26 mouse cellular contexts compared by ENCODE assay signal in genomic region chr15:25957651-25958050, GRCm38 (mm10). TPM values are rescaled to one million over a fixed set of nuclear protein-coding genes. Genes with fewer than 3 reads are reported as not detected.
DNase-seq lines count a peak whose midpoint lies in the region; ATAC-seq and TF ChIP-seq lines count a peak whose summit lies in the region.
"Had no signal": no experiment of that assay in that cellular context is flagged by ENCODE, and none has a peak within 500 bp of the region (broad histone marks: within the 10 kb centered on the region; RNA-seq: fewer than 3 reads in every experiment).

No protein-coding gene starts in this region.

- H3K9ac ChIP-seq in heart, embryonic 11.5 days (ENCODE audit: low read depth, low read length): peak overlapping the region; percentile 28; the same call in 1 of the 2 replicates
- H3K9ac ChIP-seq: liver, embryonic 12.5 days; stomach, embryonic 15.5 days had no signal

- H3K27ac ChIP-seq in heart, embryonic 11.5 days (ENCODE audit: low read depth, low read length): no peak overlapping the region
- peak overlapping the region; percentile 51 for H3K27ac ChIP-seq in kidney, adult 2 months (ENCODE audit: insufficient read depth, low read depth, low read length)
- 0 out of 2 replicates have a peak overlapping the region, but pooled peaks have one; percentile 36 for H3K27ac ChIP-seq in embryonic fibroblast, embryonic 13.5 days (ENCODE audit: insufficient read depth, low read length)
- H3K27ac ChIP-seq: hindbrain, postnatal 0 days; left cerebral cortex, adult 2 months; liver, embryonic 12.5 days; stomach, embryonic 15.5 days had no signal

- no peak overlapping the region for H3K4me3 ChIP-seq in heart, embryonic 11.5 days (ENCODE audit: low read depth, low read length)
- no peak overlapping the region for H3K4me3 ChIP-seq in kidney, adult 2 months (ENCODE audit: insufficient read depth, low read depth, low read length)
- H3K4me3 ChIP-seq in embryonic fibroblast, embryonic 13.5 days (ENCODE audit: insufficient read depth, low read length): no peak overlapping the region
- H3K4me3 ChIP-seq: left cerebral cortex, adult 2 months; liver, embryonic 12.5 days; megakaryocyte, embryonic 14.5 days; stomach, embryonic 15.5 days had no signal

- no peaks in the 10 kb centered on the region for H3K9me3 ChIP-seq in heart, embryonic 11.5 days (replicated peaks; ENCODE audit: control insufficient read depth, low read length)
- H3K9me3 ChIP-seq: liver, embryonic 12.5 days; megakaryocyte, embryonic 14.5 days; stomach, embryonic 15.5 days had no signal

- WGBS in heart, embryonic 11.5 days (ENCODE audit: insufficient replicate concordance): 72% methylated on average over 10 of the region's 10 CpGs
- 38% methylated on average over 10 of the region's 10 CpGs for WGBS in kidney, adult 2 months

- no peak for TF ChIP-seq POLR2A in kidney, adult 2 months (IDR thresholded peaks at IDR 0.05; ENCODE audit: low read depth, low read length)
- no peak for TF ChIP-seq POLR2A in embryonic fibroblast, embryonic 13.5 days (IDR thresholded peaks at IDR 0.05; ENCODE audit: low read depth, low read length)

- no peak overlapping the region for H3K4me2 ChIP-seq in heart, embryonic 11.5 days
- H3K4me2 ChIP-seq: liver, embryonic 12.5 days; stomach, embryonic 15.5 days had no signal

- no peak for TF ChIP-seq CTCF in kidney, adult 2 months (conservative IDR thresholded peaks at IDR 0.05; ENCODE audit: insufficient read depth, insufficient read length, low read depth, low read length)
- no peak for TF ChIP-seq CTCF in embryonic fibroblast, embryonic 13.5 days (IDR thresholded peaks at IDR 0.05; ENCODE audit: borderline replicate concordance, insufficient read depth, low read length)

- intact Hi-C loops in heart, postnatal 25 days (cut with DNase I): loop anchor here (1.0 to 2.0 kb wide), 2 partner anchors 57 to 153 kb away; no protein-coding TSS in a partner anchor

- no peaks in the 10 kb centered on the region for H3K27me3 ChIP-seq in heart, embryonic 11.5 days (ENCODE audit: control insufficient read depth, insufficient read depth, low read length)
- no peaks in the 10 kb centered on the region for H3K27me3 ChIP-seq in kidney, adult 2 months (replicated peaks; ENCODE audit: control insufficient read depth, insufficient read depth, low read length)
- H3K27me3 ChIP-seq: liver, embryonic 12.5 days; megakaryocyte, embryonic 14.5 days; Patski; stomach, embryonic 15.5 days had no signal

- ATAC-seq in heart, embryonic 11.5 days (replicated peaks; ENCODE audit: insufficient number of reproducible peaks, low FRiP score, low TSS enrichment): no peak
- ATAC-seq: CD4-positive, CD25-positive, alpha-beta regulatory T cell, adult 4 months; hindbrain, postnatal 0 days; liver, embryonic 12.5 days had no signal

- no peaks in the 10 kb centered on the region for H3K36me3 ChIP-seq in heart, embryonic 11.5 days (ENCODE audit: control insufficient read depth, insufficient read depth, low read length)
- H3K36me3 ChIP-seq in kidney, adult 2 months (ENCODE audit: control insufficient read depth, insufficient read depth, low read length): no peaks in the 10 kb centered on the region
- H3K36me3 ChIP-seq: liver, embryonic 12.5 days; stomach, embryonic 15.5 days had no signal

- DNase-seq in adrenal gland, adult 2 months: peak; percentile 24
- DNase-seq in adrenal gland, postnatal 10 days: no peak
- DNase-seq in heart, postnatal 25 days (ENCODE audit: low spot score): no peak
- no peak for DNase-seq in kidney, adult 2 months
- no peak for DNase-seq in kidney, adult 9 months
- DNase-seq in right cerebral cortex, postnatal 36 days (ENCODE audit: low spot score in 2 of 2): no peak
- DNase-seq: adrenal gland, postnatal 36 days; cerebellum, adult 11-12 months; cerebellum, postnatal 25 days; embryo, embryonic 11 days; gastrocnemius, postnatal 10 days; left cerebral cortex, postnatal 4 days; lung, adult 2 months; midbrain, embryonic 14.5 days; right cerebral cortex, postnatal 25 days; thymus, adult 18-20 months; thymus, postnatal 4 days had no signal

- 0 out of 2 replicates have a peak, but pooled peaks cover 4% of the 10 kb centered on the region for H3K4me1 ChIP-seq in heart, embryonic 11.5 days (ENCODE audit: control insufficient read depth, insufficient read depth, low read length)
- peaks cover 36% of the 10 kb centered on the region for H3K4me1 ChIP-seq in kidney, adult 2 months (ENCODE audit: control insufficient read depth, insufficient read depth, low read length)
- peaks cover 12% of the 10 kb centered on the region for H3K4me1 ChIP-seq in embryonic fibroblast, embryonic 13.5 days (ENCODE audit: control insufficient read depth, insufficient read depth, low read length)
- H3K4me1 ChIP-seq: liver, embryonic 12.5 days; megakaryocyte, embryonic 14.5 days had no signal

RNA-seq across cellular contexts. Expression of gene Zfp622, which starts 26.5 kb away (rescaled TPM):
- total RNA-seq in adrenal gland, adult 2 months (2021): 10 to 100 TPM; 30.1 to 40.1 TPM
- 26.8 TPM in 2 replicates for polyA plus RNA-seq in adrenal gland, adult 2 months (2012; rRNA removed)
- total RNA-seq in adrenal gland, postnatal 10 days (2021): 10 to 100 TPM; 33.0 to 34.1 TPM
- polyA plus RNA-seq in heart, embryonic 11.5 days (2014; fragmentation: Nextera tagmentation; extraction: Ambion mirVana): 19.4 and 22.6 TPM in 2 replicates
- 10 to 100 TPM; 21.1 to 22.2 TPM for total RNA-seq in heart, postnatal 25 days (2021)
- 12.4 and 14.9 TPM in 2 replicates for polyA plus RNA-seq in kidney, adult 2 months (2012; rRNA removed)
- polyA plus RNA-seq in embryonic fibroblast, embryonic 13.5 days (2011; ENCODE audit: insufficient read length, low read depth, missing spikeins): 50.4 and 54.3 TPM in 2 replicates
